Mouse (Mus musculus): ENCODE measurements at regions not wholly inside any gene's neighbourhood (a gene's known extent, or its start where the extent isn't known, plus 50 kb on each side); places are given as distances from the start of the nearest gene placed in this dataset.

- no peak for DNase-seq (ENCODE audit: low spot score in 2 of 2)
Measured at GRCm38 (mm10) chr3:102386091-102386490, 83.6 kb upstream of the Ngf start.

GRCm38 (mm10) chr3:102384596-102384995 is 85.1 kb upstream of the Ngf start:
- DNase-seq (ENCODE audit: low spot score in 2 of 2): no peak

- no peak for DNase-seq (ENCODE audit: low spot score in 2 of 2)
Measured at GRCm38 (mm10) chr3:102383671-102384070, 86.0 kb upstream of the Ngf start.

GRCm38 (mm10) chr3:102381683-102382082 is 88.0 kb upstream of the Ngf start:
- no peak for DNase-seq (ENCODE audit: low spot score in 2 of 2)

- no peak for DNase-seq (ENCODE audit: low spot score in 2 of 2)
Measured at GRCm38 (mm10) chr3:102374381-102375060, 95.2 kb upstream of the Ngf start.

GRCm38 (mm10) chr3:102372205-102372899 is 97.4 kb upstream of the Ngf start:
- DNase-seq (ENCODE audit: low spot score in 2 of 2): no peak

- no peak for DNase-seq (ENCODE audit: low spot score in 2 of 2)
Measured at GRCm38 (mm10) chr3:102366188-102366587, 103.5 kb upstream of the Ngf start.

GRCm38 (mm10) chr3:102364326-102364935 is 105.3 kb upstream of the Ngf start:
- no peak for DNase-seq (ENCODE audit: low spot score in 2 of 2)

GRCm38 (mm10) chr3:102360732-102361280 is 108.9 kb upstream of the Ngf start:
- no peak for DNase-seq (ENCODE audit: low spot score in 2 of 2)

- no peak for DNase-seq (ENCODE audit: low spot score in 2 of 2)
Measured at GRCm38 (mm10) chr3:102358801-102359200, 110.9 kb upstream of the Ngf start.

- no peak for DNase-seq (ENCODE audit: low spot score in 2 of 2)
Measured at GRCm38 (mm10) chr3:102357062-102357610, 112.6 kb upstream of the Ngf start.

GRCm38 (mm10) chr3:102355352-102355751 is 114.4 kb upstream of the Ngf start:
- no peak for DNase-seq (ENCODE audit: low spot score in 2 of 2)

- DNase-seq (ENCODE audit: low spot score in 2 of 2): no peak
Measured at GRCm38 (mm10) chr3:102354771-102355170, 114.9 kb upstream of the Ngf start.

GRCm38 (mm10) chr3:102353277-102353900 is 116.3 kb upstream of the Ngf start:
- DNase-seq (ENCODE audit: low spot score in 2 of 2): no peak

- DNase-seq (ENCODE audit: low spot score in 2 of 2): no peak
Measured at GRCm38 (mm10) chr3:102346077-102346476, 123.6 kb upstream of the Ngf start.

- no peak for DNase-seq (ENCODE audit: low spot score in 2 of 2)
Measured at GRCm38 (mm10) chr3:102345291-102345690, 124.4 kb upstream of the Ngf start.

- no peak for DNase-seq (ENCODE audit: low spot score in 2 of 2)
Measured at GRCm38 (mm10) chr3:102340731-102341130, 129.0 kb upstream of the Ngf start.

- no peak for DNase-seq (ENCODE audit: low spot score in 2 of 2)
Measured at GRCm38 (mm10) chr3:102337881-102338280, 131.8 kb upstream of the Ngf start.

- no peak for DNase-seq (ENCODE audit: low spot score in 2 of 2)
Measured at GRCm38 (mm10) chr3:102336184-102336583, 131.7 kb upstream of the Vangl1 start.

GRCm38 (mm10) chr3:102335146-102335545 is 130.7 kb upstream of the Vangl1 start:
- DNase-seq (ENCODE audit: low spot score in 2 of 2): peak; percentile 45 to 57

- no peak for DNase-seq (ENCODE audit: low spot score in 2 of 2)
Measured at GRCm38 (mm10) chr3:102332221-102332620, 127.7 kb upstream of the Vangl1 start.
